Mouse (Mus musculus): ENCODE measurements around the gene Tnk1. TPM values are rescaled to one million over a fixed set of nuclear protein-coding genes. Genes with fewer than 3 reads are reported as not detected.

Gene Tnk1
- polyA plus RNA-seq, 1 experiment from 2014 or later: 0.32 TPM

DNA sequence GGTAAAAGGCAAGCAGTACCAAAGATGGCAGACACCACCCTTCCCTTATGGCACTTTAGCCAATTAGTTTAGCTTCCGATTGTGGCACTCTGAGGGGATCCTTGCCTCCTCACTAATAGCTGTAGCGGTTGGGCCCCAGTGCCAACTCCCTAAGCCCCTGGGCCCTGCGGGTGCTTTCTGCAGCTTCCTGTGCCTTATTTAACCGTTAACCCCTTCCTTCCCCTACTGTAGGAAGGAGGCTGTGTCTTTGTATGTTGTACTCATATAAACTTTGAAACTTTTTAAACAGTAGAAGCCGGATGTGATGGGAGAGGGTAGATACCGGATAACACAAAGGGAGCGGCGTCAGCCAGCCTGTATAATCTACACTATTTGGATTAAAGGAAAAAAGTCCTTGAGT lies 7.8 kb downstream of the Tnk1 start:
- DNase-seq (ENCODE audit: low spot score): no peak
- no peaks in the 10 kb centered on the region for H3K9me3 ChIP-seq (replicated peaks; ENCODE audit: control insufficient read depth, low read length)
- 74% methylated on average over 8 of the region's 8 CpGs for WGBS

DNA sequence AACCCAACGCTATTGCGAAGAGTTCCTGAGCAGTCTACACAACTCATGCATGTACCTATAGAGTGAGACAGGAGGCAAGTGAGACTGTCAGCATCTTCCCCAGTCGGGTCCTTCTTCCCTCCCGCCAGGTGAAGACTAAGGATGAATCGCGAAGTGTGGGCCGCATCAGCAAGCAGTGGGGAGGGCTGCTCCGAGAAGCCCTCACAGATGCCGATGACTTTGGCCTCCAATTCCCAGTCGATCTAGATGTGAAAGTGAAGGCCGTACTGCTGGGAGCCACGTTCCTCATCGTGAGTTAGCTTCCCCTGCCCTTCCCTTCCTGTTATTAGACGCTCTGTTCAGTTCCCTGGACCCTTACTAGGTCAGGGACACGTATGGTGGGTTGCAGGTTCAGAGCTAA lies 8.6 kb downstream of the Tnk1 start:
- no peaks in the 10 kb centered on the region for H3K27me3 ChIP-seq (replicated peaks; ENCODE audit: control insufficient read depth, insufficient read depth, low read length)
- peaks cover 14% of the 10 kb centered on the region for H3K4me1 ChIP-seq (ENCODE audit: control insufficient read depth, insufficient read depth, low read length)
- no peak overlapping the region for H3K4me2 ChIP-seq (ENCODE audit: low read length)
- DNase-seq (ENCODE audit: low spot score): no peak
- peaks cover 52% of the 10 kb centered on the region for H3K36me3 ChIP-seq (ENCODE audit: control insufficient read depth, insufficient read depth, low read length)
- H3K9me3 ChIP-seq (replicated peaks; ENCODE audit: control insufficient read depth, low read length): no peaks in the 10 kb centered on the region
- no peak for ATAC-seq
- no peak overlapping the region for H3K9ac ChIP-seq (ENCODE audit: low read length)
- H3K4me3 ChIP-seq (ENCODE audit: low read depth, low read length): no peak overlapping the region
- 93% methylated on average over 15 of the region's 15 CpGs for WGBS
- H3K27ac ChIP-seq (ENCODE audit: low read depth, low read length): no peak overlapping the region

More for the DNA sequence above, 7.8 kb downstream of the Tnk1 start:
- H3K36me3 ChIP-seq (ENCODE audit: control insufficient read depth, insufficient read depth, low read length): peaks cover 52% of the 10 kb centered on the region
- H3K4me1 ChIP-seq (ENCODE audit: control insufficient read depth, insufficient read depth, low read length): peaks cover 11% of the 10 kb centered on the region
- no peak overlapping the region for H3K4me2 ChIP-seq (ENCODE audit: low read length)
- no peak for ATAC-seq
- H3K4me3 ChIP-seq (ENCODE audit: low read depth, low read length): no peak overlapping the region
- H3K9ac ChIP-seq (ENCODE audit: low read length): no peak overlapping the region
- no peaks in the 10 kb centered on the region for H3K27me3 ChIP-seq (replicated peaks; ENCODE audit: control insufficient read depth, insufficient read depth, low read length)
- no peak overlapping the region for H3K27ac ChIP-seq (ENCODE audit: low read depth, low read length)

- ATAC-seq (no peak), DNase-seq (ENCODE audit: low spot score) (no peak)
- Histone ChIP-seq H3K4me3 (ENCODE audit: low read depth, low read length) (no peak overlapping the region), H3K9me3 (replicated peaks; ENCODE audit: control insufficient read depth, low read length) (no peaks in the 10 kb centered on the region), H3K9ac (ENCODE audit: low read length) (no peak overlapping the region), H3K27ac (ENCODE audit: low read depth, low read length) (no peak overlapping the region), H3K4me2 (ENCODE audit: low read length) (no peak overlapping the region), H3K4me1 (ENCODE audit: control insufficient read depth, insufficient read depth, low read length) (peaks cover 14% of the 10 kb centered on the region), H3K36me3 (ENCODE audit: control insufficient read depth, insufficient read depth, low read length) (peaks cover 52% of the 10 kb centered on the region), H3K27me3 (replicated peaks; ENCODE audit: control insufficient read depth, insufficient read depth, low read length) (no peaks in the 10 kb centered on the region)
- WGBS: 93% methylated on average over 9 of the region's 9 CpGs
Measured at GRCm38 (mm10) chr11:69849128-69849527, 9.4 kb downstream of the Tnk1 start.

DNA sequence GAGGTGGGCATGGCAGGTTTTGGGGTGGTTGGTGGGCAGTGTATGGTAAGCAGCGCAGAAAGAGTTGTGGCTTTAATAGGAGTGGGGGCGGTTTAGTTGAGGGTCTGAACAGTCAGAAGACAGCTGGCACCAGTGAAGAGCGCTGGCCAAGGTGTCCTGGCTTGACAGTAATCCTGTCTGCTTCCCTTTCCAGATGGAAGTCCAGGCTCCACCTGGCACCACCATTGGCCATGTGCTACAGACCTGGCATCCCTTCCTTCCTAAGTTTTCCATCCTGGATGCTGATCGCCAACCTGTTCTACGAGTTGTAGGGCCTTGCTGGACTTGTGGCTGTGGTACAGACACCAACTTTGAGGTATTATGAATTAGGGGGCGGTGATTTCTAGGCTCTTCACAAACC lies 10.5 kb downstream of the Tnk1 start:
- Histone ChIP-seq H3K36me3 (ENCODE audit: control insufficient read depth, insufficient read depth, low read length) (peaks cover 52% of the 10 kb centered on the region), H3K9ac (ENCODE audit: low read length) (no peak overlapping the region), H3K4me3 (ENCODE audit: low read depth, low read length) (no peak overlapping the region), H3K4me1 (ENCODE audit: control insufficient read depth, insufficient read depth, low read length) (peaks cover 14% of the 10 kb centered on the region), H3K9me3 (replicated peaks; ENCODE audit: control insufficient read depth, low read length) (no peaks in the 10 kb centered on the region), H3K4me2 (ENCODE audit: low read length) (peak overlapping the region; percentile 81), H3K27me3 (replicated peaks; ENCODE audit: control insufficient read depth, insufficient read depth, low read length) (no peaks in the 10 kb centered on the region), H3K27ac (ENCODE audit: low read depth, low read length) (no peak overlapping the region)
- no peak for ATAC-seq
- no peak for DNase-seq (ENCODE audit: low spot score)
- 97% methylated on average over 6 of the region's 6 CpGs for WGBS

DNA sequence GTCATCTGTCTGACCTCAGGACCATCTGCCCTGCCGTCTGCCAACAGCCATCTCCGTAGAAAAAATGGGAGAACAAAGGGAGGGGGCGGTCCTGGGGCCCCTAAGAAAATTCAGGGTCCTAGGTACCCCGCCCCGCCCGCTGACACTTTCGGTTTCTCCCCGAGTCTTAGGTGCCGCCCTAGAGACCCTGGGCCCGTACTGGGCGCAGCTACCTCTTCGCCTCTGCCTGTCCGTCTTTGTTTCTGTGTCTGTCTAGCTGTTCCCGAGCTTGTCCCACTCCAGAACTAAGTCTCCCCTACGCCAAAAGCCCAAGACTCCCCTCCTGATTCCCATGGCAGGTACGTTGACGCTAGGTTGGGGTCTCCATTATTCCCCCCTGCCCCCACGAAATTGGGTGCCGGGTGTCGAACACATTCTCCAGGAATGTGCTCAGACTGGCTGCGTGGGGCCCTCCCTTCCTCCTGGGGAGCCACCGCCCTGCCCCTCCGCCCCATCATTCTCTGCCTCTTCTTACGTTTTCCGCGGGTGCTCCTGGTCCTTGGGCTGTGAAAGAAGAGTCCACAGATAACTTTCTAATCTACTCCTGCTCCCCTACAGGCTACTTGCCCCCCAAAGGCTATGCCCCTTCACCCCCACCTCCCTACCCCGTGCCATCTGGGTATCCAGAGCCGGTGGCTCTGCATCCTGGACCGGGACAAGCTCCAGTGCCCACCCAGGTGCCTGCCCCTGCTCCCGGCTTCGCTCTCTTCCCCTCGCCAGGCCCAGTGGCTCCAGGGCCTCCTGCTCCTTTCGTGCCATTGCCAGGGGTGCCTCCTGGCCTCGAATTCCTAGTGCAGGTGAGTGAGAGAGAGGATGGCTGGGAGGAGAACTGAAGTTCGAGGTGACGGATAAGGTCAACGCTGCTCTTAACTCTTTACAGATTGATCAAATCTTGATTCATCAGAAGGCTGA lies 11.5 kb downstream of the Tnk1 start:
- no peaks in the 10 kb centered on the region for H3K27me3 ChIP-seq (replicated peaks; ENCODE audit: control insufficient read depth, insufficient read depth, low read length)
- DNase-seq (ENCODE audit: low spot score): no peak
- WGBS: 13% methylated on average over 37 of the region's 37 CpGs

DNA sequence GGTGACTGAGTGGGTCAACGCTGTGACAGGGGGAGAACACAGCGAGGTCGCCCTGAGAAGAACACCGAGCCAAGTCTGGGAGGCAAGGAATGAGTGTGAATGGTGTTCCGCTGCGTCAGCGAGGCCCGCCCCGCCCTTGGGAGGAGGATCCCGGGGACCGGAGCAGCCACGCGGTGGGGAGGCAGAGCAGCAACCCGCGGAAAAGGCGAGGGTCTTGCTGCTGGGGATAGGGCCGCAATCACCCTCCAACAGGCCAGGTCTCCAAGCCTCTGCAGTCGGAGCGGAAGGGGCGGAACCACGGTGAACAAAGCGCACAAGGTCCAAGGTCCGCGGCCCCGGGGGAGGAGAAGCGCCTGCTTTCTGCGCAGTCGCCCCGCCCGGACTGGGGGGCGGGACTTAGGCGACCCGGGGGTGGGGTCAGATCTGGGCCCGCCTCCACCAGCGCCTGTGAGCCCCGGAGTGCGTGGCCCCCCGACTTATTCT lies 12.3 kb downstream of the Tnk1 start, which contains the start of gene Plscr3:
Gene Plscr3, plus strand, starts transcription at position 179 of the 483 bp plus-strand sequence.
- Histone ChIP-seq H3K9ac (ENCODE audit: low read length) (peak within 1 kb of the TSS; percentile 76), H3K27me3 (replicated peaks; ENCODE audit: control insufficient read depth, insufficient read depth, low read length) (no peaks in the 10 kb centered on the region), H3K36me3 (ENCODE audit: control insufficient read depth, insufficient read depth, low read length) (peaks cover 35% of the 10 kb centered on the region), H3K4me1 (ENCODE audit: control insufficient read depth, insufficient read depth, low read length) (peaks cover 14% of the 10 kb centered on the region), H3K27ac (ENCODE audit: low read depth, low read length) (peak within 1 kb of the TSS; percentile 94), H3K4me2 (ENCODE audit: low read length) (peak within 1 kb of the TSS; percentile 81), H3K9me3 (replicated peaks; ENCODE audit: control insufficient read depth, low read length) (no peaks in the 10 kb centered on the region), H3K4me3 (ENCODE audit: low read depth, low read length) (peak within 1 kb of the TSS; percentile 57)
- 2% methylated on average over 38 of the region's 38 CpGs for WGBS
- DNase-seq (ENCODE audit: low spot score) (peak; percentile 93), ATAC-seq (peak; percentile 95)

More for the DNA sequence above, 11.5 kb downstream of the Tnk1 start:
- H3K27ac ChIP-seq (ENCODE audit: low read depth, low read length): peak overlapping the region; percentile 94
- peaks cover 43% of the 10 kb centered on the region for H3K36me3 ChIP-seq (ENCODE audit: control insufficient read depth, insufficient read depth, low read length)
- H3K9ac ChIP-seq (ENCODE audit: low read length): peak overlapping the region; percentile 76
- no peaks in the 10 kb centered on the region for H3K9me3 ChIP-seq (replicated peaks; ENCODE audit: control insufficient read depth, low read length)
- peak overlapping the region; percentile 57 for H3K4me3 ChIP-seq (ENCODE audit: low read depth, low read length)
- peak overlapping the region; percentile 81 for H3K4me2 ChIP-seq (ENCODE audit: low read length)
- ATAC-seq: peak; percentile 67
- peaks cover 14% of the 10 kb centered on the region for H3K4me1 ChIP-seq (ENCODE audit: control insufficient read depth, insufficient read depth, low read length)

- peaks cover 3% of the 10 kb centered on the region; the same call in 1 of the 2 replicates for H3K36me3 ChIP-seq (ENCODE audit: control insufficient read depth, insufficient read depth, low read length)
- peak overlapping the region; percentile 98 for H3K9ac ChIP-seq (ENCODE audit: low read length)
- H3K4me3 ChIP-seq (ENCODE audit: low read depth, low read length): peak overlapping the region; percentile 90
- peaks cover 29% of the 10 kb centered on the region for H3K4me1 ChIP-seq (ENCODE audit: control insufficient read depth, insufficient read depth, low read length)
- H3K4me2 ChIP-seq (ENCODE audit: low read length): peak overlapping the region; percentile 96
- DNase-seq (ENCODE audit: low spot score): peak; percentile 46
- 3% methylated on average over 7 of the region's 7 CpGs for WGBS
- peak; percentile 2; the same call in 1 of the 2 replicates for ATAC-seq
- no peaks in the 10 kb centered on the region for H3K9me3 ChIP-seq (replicated peaks; ENCODE audit: control insufficient read depth, low read length)
- H3K27ac ChIP-seq (ENCODE audit: low read depth, low read length): peak overlapping the region; percentile 95
- H3K27me3 ChIP-seq (replicated peaks; ENCODE audit: control insufficient read depth, insufficient read depth, low read length): no peaks in the 10 kb centered on the region
Measured at GRCm38 (mm10) chr11:69838714-69839104, 19.8 kb downstream of the Tnk1 start.

- peaks cover 30% of the 10 kb centered on the region for H3K4me1 ChIP-seq (ENCODE audit: control insufficient read depth, insufficient read depth, low read length)
- peak within 1 kb of the TSS; percentile 96 for H3K4me2 ChIP-seq (ENCODE audit: low read length)
- H3K36me3 ChIP-seq (ENCODE audit: control insufficient read depth, insufficient read depth, low read length): peaks cover 9% of the 10 kb centered on the region
- peak within 1 kb of the TSS; percentile 95 for H3K27ac ChIP-seq (ENCODE audit: low read depth, low read length)
- peak within 1 kb of the TSS; percentile 98 for H3K9ac ChIP-seq (ENCODE audit: low read length)
- peak; percentile 90 for ATAC-seq
- no peaks in the 10 kb centered on the region for H3K9me3 ChIP-seq (replicated peaks; ENCODE audit: control insufficient read depth, low read length)
- DNase-seq (ENCODE audit: low spot score): peak; percentile 99
- peak within 1 kb of the TSS; percentile 90 for H3K4me3 ChIP-seq (ENCODE audit: low read depth, low read length)
- WGBS: under 1% methylated on average over 34 of the region's 34 CpGs
- no peaks in the 10 kb centered on the region for H3K27me3 ChIP-seq (replicated peaks; ENCODE audit: control insufficient read depth, insufficient read depth, low read length)
Measured at GRCm38 (mm10) chr11:69837952-69838713, 20.4 kb downstream of the Tnk1 start, which contains the start of gene Tmem256. Gene Tmem256, plus strand, starts transcription at chr11:69838514.

Data from forebrain, embryonic 14.5 days (tissue).